ENCODE assay signal across 11 mouse cellular contexts in the genomic region with DNA sequence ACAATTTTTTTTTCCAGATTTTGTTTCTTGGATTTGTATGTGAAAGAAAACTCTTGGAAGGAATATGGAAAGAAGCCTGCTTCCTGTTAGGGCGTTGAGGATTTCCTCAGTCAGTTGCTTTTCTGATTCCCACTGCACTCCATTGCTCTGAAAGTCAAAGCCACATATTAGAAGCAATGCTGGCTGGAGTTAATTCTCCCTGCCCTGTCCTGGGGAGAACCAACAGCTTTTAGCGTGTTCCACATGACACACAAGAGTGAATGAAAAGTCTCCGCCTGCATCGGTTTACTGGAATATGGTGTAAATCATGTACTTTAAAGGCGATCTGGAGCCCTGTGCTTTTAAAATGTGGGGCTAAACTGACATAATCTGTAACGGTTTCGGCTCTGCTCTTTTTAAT.
A peak's percentile ranks its signal among the peaks of the same experiment; 100 is the strongest.
DNase-seq lines count a peak whose midpoint lies in the region; ATAC-seq lines count a peak whose summit lies in the region.
"Had no signal": no experiment of that assay in that cellular context is flagged by ENCODE, and none has a peak within 500 bp of the region (broad histone marks: within the 10 kb centered on the region; RNA-seq: fewer than 3 reads in every experiment).

No protein-coding gene starts in this region.

- peak overlapping the region; percentile 28; the same call in 1 of the 2 replicates for H3K27ac ChIP-seq in heart, embryonic 12.5 days (ENCODE audit: poor library complexity, severe bottlenecking)
- H3K27ac ChIP-seq in embryonic facial prominence, embryonic 12.5 days: peak overlapping the region; percentile 92
- H3K27ac ChIP-seq in hindbrain, embryonic 13.5 days: peak overlapping the region; percentile 59
- H3K27ac ChIP-seq in midbrain, embryonic 15.5 days: peak overlapping the region; percentile 74
- H3K27ac ChIP-seq: liver, embryonic 13.5 days had no signal

- H3K9ac ChIP-seq in heart, embryonic 12.5 days: no peak overlapping the region
- H3K9ac ChIP-seq in embryonic facial prominence, embryonic 12.5 days: no peak overlapping the region
- H3K9ac ChIP-seq in hindbrain, embryonic 13.5 days: no peak overlapping the region
- H3K9ac ChIP-seq in midbrain, embryonic 15.5 days: peak overlapping the region; percentile 17; the same call in 1 of the 2 replicates
- H3K9ac ChIP-seq: liver, embryonic 13.5 days had no signal

- whole genome bisulfite sequencing in heart, embryonic 12.5 days: 73% methylated on average over 7 of the region's 7 CpGs
- WGBS in embryonic facial prominence, embryonic 12.5 days: 29% methylated on average over 7 of the region's 7 CpGs
- WGBS in hindbrain, embryonic 13.5 days: 50% methylated on average over 7 of the region's 7 CpGs
- WGBS in midbrain, embryonic 15.5 days: 15% methylated on average over 7 of the region's 7 CpGs

- no peaks in the 10 kb centered on the region for H3K9me3 ChIP-seq in heart, embryonic 12.5 days (replicated peaks)
- H3K9me3 ChIP-seq in embryonic facial prominence, embryonic 12.5 days: no peaks in the 10 kb centered on the region
- no peaks in the 10 kb centered on the region for H3K9me3 ChIP-seq in hindbrain, embryonic 13.5 days
- H3K9me3 ChIP-seq in midbrain, embryonic 15.5 days: no peaks in the 10 kb centered on the region
- H3K9me3 ChIP-seq: liver, embryonic 13.5 days; megakaryocyte, embryonic 14.5 days had no signal

- DNase-seq in heart, postnatal 4 days: no peak
- DNase-seq in gastrocnemius, adult 8-10 months (ENCODE audit: low spot score in 2 of 2): no peak
- no peak for DNase-seq in right cerebral cortex, postnatal 10 days (ENCODE audit: low spot score in 2 of 2)
- DNase-seq in left cerebral cortex, adult 8-10 months (ENCODE audit: low spot score in 2 of 2): no peak
- DNase-seq: kidney, postnatal 36 days; liver, embryonic 13.5 days had no signal

- H3K4me2 ChIP-seq in heart, embryonic 12.5 days: no peak overlapping the region
- H3K4me2 ChIP-seq in embryonic facial prominence, embryonic 12.5 days (replicated peaks): no peak overlapping the region
- H3K4me2 ChIP-seq in hindbrain, embryonic 13.5 days: no peak overlapping the region
- H3K4me2 ChIP-seq in midbrain, embryonic 15.5 days: peak overlapping the region; percentile 24
- H3K4me2 ChIP-seq: liver, embryonic 13.5 days had no signal

- H3K36me3 ChIP-seq in heart, embryonic 12.5 days: no peaks in the 10 kb centered on the region
- no peaks in the 10 kb centered on the region for H3K36me3 ChIP-seq in embryonic facial prominence, embryonic 12.5 days
- no peaks in the 10 kb centered on the region for H3K36me3 ChIP-seq in hindbrain, embryonic 13.5 days
- H3K36me3 ChIP-seq in midbrain, embryonic 15.5 days (replicated peaks): no peaks in the 10 kb centered on the region
- H3K36me3 ChIP-seq: liver, embryonic 13.5 days had no signal

- no peaks in the 10 kb centered on the region for H3K27me3 ChIP-seq in heart, embryonic 12.5 days (replicated peaks)
- H3K27me3 ChIP-seq in embryonic facial prominence, embryonic 12.5 days: no peaks in the 10 kb centered on the region
- no peaks in the 10 kb centered on the region for H3K27me3 ChIP-seq in hindbrain, embryonic 13.5 days
- H3K27me3 ChIP-seq in midbrain, embryonic 15.5 days (replicated peaks): no peaks in the 10 kb centered on the region
- H3K27me3 ChIP-seq: liver, embryonic 13.5 days; megakaryocyte, embryonic 14.5 days had no signal

- no peak overlapping the region for H3K4me3 ChIP-seq in heart, embryonic 12.5 days
- no peak overlapping the region for H3K4me3 ChIP-seq in embryonic facial prominence, embryonic 12.5 days
- no peak overlapping the region for H3K4me3 ChIP-seq in hindbrain, embryonic 13.5 days
- H3K4me3 ChIP-seq in midbrain, embryonic 15.5 days: no peak overlapping the region
- H3K4me3 ChIP-seq: liver, embryonic 13.5 days; megakaryocyte, embryonic 14.5 days had no signal

- H3K4me1 ChIP-seq in heart, embryonic 12.5 days (replicated peaks): no peaks in the 10 kb centered on the region
- peaks cover 16% of the 10 kb centered on the region for H3K4me1 ChIP-seq in embryonic facial prominence, embryonic 12.5 days
- peaks cover 18% of the 10 kb centered on the region for H3K4me1 ChIP-seq in hindbrain, embryonic 13.5 days (replicated peaks)
- H3K4me1 ChIP-seq in midbrain, embryonic 15.5 days: peaks cover 14% of the 10 kb centered on the region
- H3K4me1 ChIP-seq: liver, embryonic 13.5 days; megakaryocyte, embryonic 14.5 days had no signal

- no peak for ATAC-seq in heart, embryonic 12.5 days (ENCODE audit: insufficient number of reproducible peaks, low FRiP score)
- no peak for ATAC-seq in embryonic facial prominence, embryonic 12.5 days (ENCODE audit: insufficient number of reproducible peaks, insufficient read depth, low FRiP score, low TSS enrichment)
- no peak for ATAC-seq in hindbrain, embryonic 13.5 days (ENCODE audit: low FRiP score)
- peak; percentile 48; the same call in 1 of the 2 replicates for ATAC-seq in midbrain, embryonic 15.5 days (replicated peaks)

Comparison
In these comparisons a context has a peak if more than half of its experiments do, and no peak if none do; other contexts are left out.
1. H3K27ac ChIP-seq: peak in every context shown above with its lines; median percentile 92 in embryonic facial prominence, embryonic 12.5 days; 74 in midbrain, embryonic 15.5 days; 59 in hindbrain, embryonic 13.5 days; 28 in heart, embryonic 12.5 days.